Mouse (Mus musculus) heart, embryonic 13.5 days (tissue): Measurements from ENCODE around the gene Abhd8. TPM values are rescaled to one million over a fixed set of nuclear protein-coding genes. Genes with fewer than 3 reads are reported as not detected.

Experiments used
- ATAC-seq: fragments of 200-750 bp; cut with Nextera tagmentation; 2 replicates; pipeline ENCODE4 v1.8.0; 2017; ENCODE audit warnings: moderate TSS enrichment; ENCODE audit not compliant: insufficient number of reproducible peaks, low FRiP score, low TSS enrichment; ENCODE audit errors: extremely low read depth
- H3K27ac ChIP-seq: fragments of 300-500 bp; sonication (generic); replicated peaks from 2 replicates; pipeline ENCODE4 v1.5.1; 2015; ENCODE audit warnings: moderate library complexity, mild to moderate bottlenecking, inconsistent platforms
- H3K27me3 ChIP-seq: fragments of 300-500 bp; sonication (generic); replicated peaks from 2 replicates; pipeline ENCODE4 v1.6.1; 2015; ENCODE audit warnings: mild to moderate bottlenecking, inconsistent platforms
- H3K36me3 ChIP-seq: fragments of 300-500 bp; sonication (generic); 2 replicates; pipeline ENCODE4 v1.6.1; 2015; ENCODE audit warnings: mild to moderate bottlenecking, inconsistent platforms
- H3K4me1 ChIP-seq: fragments of 300-500 bp; sonication (generic); 2 replicates; pipeline ENCODE4 v1.6.1; 2015; ENCODE audit warnings: inconsistent platforms
- H3K4me2 ChIP-seq: fragments of 300-500 bp; sonication (generic); 2 replicates; pipeline ENCODE4 v1.6.1; 2015; ENCODE audit warnings: inconsistent platforms, mild to moderate bottlenecking, moderate library complexity
- H3K4me3 ChIP-seq: fragments of 300-500 bp; sonication (generic); 2 replicates; pipeline ENCODE4 v1.5.1; 2015; ENCODE audit warnings: moderate library complexity, mild to moderate bottlenecking, inconsistent platforms
- H3K9ac ChIP-seq: fragments of 300-500 bp; sonication (generic); 2 replicates; pipeline ENCODE4 v1.6.1; 2015; ENCODE audit warnings: inconsistent platforms, mild to moderate bottlenecking, moderate library complexity
- H3K9me3 ChIP-seq: fragments of 300-500 bp; sonication (generic); 2 replicates; pipeline ENCODE4 v1.6.1; 2016; ENCODE audit warnings: inconsistent platforms
- WGBS: fragments of 180-500 bp; shearing (Covaris S2); methylation state at CpG from one replicate; pipeline ENCODE4 v1.1.7; 2015; ENCODE audit warnings: mixed read lengths; 5-methylcytosine and 5-hydroxymethylcytosine counted together
- polyA plus RNA-seq: library from polyadenylated mRNA; unstranded; fragments of >200 nt; fragmentation: Nextera tagmentation; extraction: Ambion mirVana; gene quantifications from 2 replicates; pipeline ENCODE4 v1.2.1, GENCODE M21; 2015

Abhd8 gene
- polyA plus RNA-seq, 1 experiment from 2014 or later = 33.0 TPM

DNA sequence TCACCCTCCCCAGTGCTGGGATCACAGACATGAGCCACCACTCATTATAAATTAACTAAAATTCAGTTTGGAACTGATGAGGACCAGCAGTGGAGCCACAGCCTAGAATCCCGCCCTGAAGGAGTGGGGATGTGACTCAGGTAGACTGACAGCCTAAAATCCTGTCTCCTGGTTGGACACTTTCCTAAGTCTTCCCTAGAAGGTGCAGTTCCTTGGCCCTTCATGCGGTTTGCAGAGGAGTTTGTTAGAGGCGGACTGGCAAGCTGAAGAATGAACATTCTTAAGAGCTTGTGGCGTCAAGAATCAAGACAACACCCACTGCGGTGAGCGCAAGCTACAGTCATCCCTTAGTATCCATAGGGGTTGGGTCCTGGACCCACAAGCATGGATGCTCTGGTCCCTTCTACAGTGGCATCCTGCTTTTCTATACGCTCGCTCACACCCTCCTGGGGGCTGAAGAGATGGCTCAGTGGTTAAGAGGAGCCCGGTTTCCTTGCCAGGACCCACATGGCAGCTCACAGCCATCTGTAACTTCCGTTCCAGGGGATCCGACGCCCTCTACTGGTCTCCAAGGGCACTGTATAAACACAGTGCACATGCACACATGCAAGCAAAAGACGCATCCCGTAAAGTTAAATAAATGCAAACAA, 13.9 kb upstream of the Abhd8 start:
- Histone ChIP-seq H3K36me3 (peaks cover 38% of the 10 kb centered on the region), H3K27me3 (peaks cover 44% of the 10 kb centered on the region), H3K4me1 (peaks cover 17% of the 10 kb centered on the region), H3K4me2 (peak overlapping the region; percentile 84), H3K4me3 (peak overlapping the region; percentile 69), H3K27ac (peak overlapping the region; percentile 79; the same call in 1 of the 2 replicates), H3K9me3 (no peaks in the 10 kb centered on the region), H3K9ac (peak overlapping the region; percentile 89)
- no peak for ATAC-seq
- 40% methylated on average over 14 of the region's 14 CpGs for WGBS

DNA sequence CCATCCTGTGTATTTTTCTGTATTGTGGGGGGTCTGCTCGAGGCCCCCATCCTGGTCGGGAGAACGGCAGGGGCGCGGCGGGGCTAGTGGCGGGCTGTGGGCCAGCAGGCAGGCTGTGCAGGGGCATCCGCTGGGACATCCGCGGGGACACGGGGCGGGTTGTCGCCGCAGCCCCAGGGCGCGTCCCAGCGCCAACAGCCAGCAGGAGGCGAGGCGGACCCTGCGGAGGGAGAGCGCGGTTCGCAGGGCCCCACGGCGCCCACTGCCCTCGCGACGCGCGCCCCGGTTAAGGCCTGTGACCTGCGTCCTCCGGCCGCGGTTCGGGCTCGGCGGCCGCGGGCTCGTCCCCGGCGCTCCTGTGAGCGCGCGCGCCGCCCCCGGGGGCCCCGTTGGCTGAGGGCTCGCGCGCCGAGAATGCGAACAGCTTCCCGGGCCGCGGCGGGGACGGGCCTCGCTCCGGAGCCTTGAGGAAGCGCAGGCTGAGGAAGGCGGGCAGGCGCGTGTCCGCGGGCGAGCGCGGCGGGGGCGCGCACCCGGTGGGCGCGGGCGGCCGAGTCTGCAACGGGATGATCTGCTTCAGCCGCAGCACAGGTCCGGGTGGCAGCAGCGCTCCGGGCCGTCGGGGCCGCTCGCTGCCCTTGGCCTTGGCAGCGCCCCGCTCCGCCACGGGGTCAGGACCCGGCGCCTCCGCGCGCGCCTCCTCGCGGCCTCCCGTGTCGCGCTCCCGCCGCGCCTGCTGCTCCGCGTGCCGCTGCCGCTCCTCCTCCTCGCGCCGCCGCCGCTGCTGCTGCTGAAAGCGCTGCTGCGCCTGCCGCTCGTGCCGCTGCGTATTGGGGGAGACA, 12.9 kb upstream of the Abhd8 start:
- Histone ChIP-seq H3K9ac (peak overlapping the region; percentile 89), H3K9me3 (no peaks in the 10 kb centered on the region), H3K4me1 (peaks cover 17% of the 10 kb centered on the region), H3K27me3 (peaks cover 34% of the 10 kb centered on the region), H3K36me3 (peaks cover 40% of the 10 kb centered on the region), H3K4me2 (peak overlapping the region; percentile 84), H3K27ac (peak overlapping the region; percentile 79), H3K4me3 (peak overlapping the region; percentile 69)
- peak; percentile 32; the same call in 1 of the 2 replicates for ATAC-seq
- under 1% methylated on average over 111 of the region's 121 CpGs for WGBS

DNA sequence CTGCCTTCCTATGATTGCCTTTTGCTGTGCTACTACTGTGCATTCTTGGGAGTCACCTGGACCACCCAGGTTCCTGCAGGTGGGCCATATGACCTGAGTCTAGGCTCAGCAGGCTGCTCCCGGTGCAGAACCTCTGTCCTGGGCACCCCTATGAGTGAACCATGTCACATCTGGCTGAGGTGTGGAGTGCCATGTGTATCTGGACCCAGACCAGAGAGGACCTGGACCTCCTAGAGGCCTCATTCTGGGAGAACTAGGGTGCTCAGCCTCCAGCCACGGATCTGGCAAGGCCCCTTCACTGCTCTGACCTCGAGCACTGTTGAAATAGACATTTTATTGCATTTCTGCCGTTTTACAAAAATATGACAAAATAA, 12.2 kb upstream of the Abhd8 start:
- peaks cover 46% of the 10 kb centered on the region for H3K36me3 ChIP-seq
- ATAC-seq = no peak
- WGBS = 22% methylated on average over 4 of the region's 4 CpGs
- H3K4me3 ChIP-seq = peak overlapping the region; percentile 69
- peak overlapping the region; percentile 84 for H3K4me2 ChIP-seq
- peaks cover 18% of the 10 kb centered on the region for H3K4me1 ChIP-seq
- H3K9ac ChIP-seq = peak overlapping the region; percentile 89
- H3K9me3 ChIP-seq = no peaks in the 10 kb centered on the region
- H3K27me3 ChIP-seq = peaks cover 28% of the 10 kb centered on the region
- peak overlapping the region; percentile 79 for H3K27ac ChIP-seq

DNA sequence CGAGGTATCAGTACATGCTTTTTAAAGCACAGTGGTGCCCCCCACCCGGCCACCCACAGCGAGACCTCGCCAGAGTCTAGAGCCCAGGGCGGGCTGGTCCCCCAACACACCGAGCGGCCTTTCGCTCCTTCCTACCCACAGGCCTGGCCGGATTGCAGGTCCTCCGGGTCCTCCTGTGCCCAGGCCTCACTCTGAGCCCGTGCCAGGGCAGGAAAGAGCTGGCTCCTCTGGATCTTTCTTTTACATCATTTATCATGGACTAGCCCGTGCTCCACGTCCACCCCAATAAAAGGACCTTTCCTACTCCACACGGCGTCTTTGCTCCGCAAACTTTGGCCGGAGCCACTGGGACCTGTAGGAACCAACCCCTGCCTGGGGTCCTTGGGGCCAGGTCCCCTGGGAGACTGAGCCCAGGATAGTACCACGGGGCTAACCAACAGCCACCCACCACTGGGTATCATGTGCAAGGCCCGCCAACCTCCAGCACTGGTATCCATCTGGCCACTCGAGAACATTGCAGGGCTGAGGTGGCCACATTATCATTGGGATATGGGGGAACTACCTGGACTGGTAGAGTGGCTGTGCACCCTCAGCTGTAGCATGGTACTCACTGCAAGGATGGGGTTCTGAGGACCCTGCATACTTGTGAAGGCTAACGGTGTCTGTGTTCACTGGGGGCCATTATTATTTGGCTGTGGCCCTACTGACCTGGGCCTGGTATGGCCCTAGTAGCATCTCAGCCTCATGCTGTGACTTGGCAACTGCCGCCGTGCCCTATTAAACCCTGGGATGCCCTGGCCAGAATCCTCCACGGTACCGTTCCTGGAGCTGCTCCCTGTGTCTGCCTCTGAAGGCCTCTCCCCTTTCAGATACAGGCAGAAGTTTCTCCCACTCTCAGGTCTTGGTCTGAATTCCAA, 11.6 kb upstream of the Abhd8 start:
- peak overlapping the region; percentile 89; the same call in 1 of the 2 replicates for H3K9ac ChIP-seq
- peaks cover 24% of the 10 kb centered on the region for H3K4me1 ChIP-seq
- 92% methylated on average over 25 of the region's 25 CpGs for WGBS

DNA sequence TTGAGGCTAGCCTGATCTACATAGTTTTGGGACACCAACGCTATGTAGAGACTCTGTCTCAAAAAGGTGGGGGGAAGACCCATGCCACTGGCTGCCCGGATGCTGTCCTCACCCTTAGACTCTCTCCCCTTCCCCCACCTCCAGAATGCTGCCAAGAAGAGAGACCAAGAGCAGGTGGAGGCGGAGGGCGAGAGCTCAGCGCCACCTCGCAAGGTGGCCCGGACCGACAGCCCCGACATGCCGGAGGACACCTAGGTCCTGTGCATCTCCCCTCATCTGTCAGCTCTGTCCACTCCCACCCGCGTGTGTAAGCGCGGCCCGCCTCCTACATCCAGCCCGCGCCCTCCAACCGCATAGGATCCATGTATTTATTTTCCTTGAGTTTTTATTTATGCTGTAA, 10.9 kb upstream of the Abhd8 start:
- Histone ChIP-seq H3K9ac (no peak overlapping the region), H3K9me3 (no peaks in the 10 kb centered on the region), H3K4me1 (peaks cover 29% of the 10 kb centered on the region), H3K4me3 (no peak overlapping the region), H3K36me3 (peaks cover 48% of the 10 kb centered on the region), H3K27ac (no peak overlapping the region), H3K27me3 (peaks cover 19% of the 10 kb centered on the region), H3K4me2 (no peak overlapping the region)
- ATAC-seq = no peak
- 90% methylated on average over 18 of the region's 18 CpGs for WGBS

More for the DNA sequence above, 11.6 kb upstream of the Abhd8 start:
- ATAC-seq = no peak
- 0 out of 2 replicates have a peak overlapping the region, but pooled peaks have one; percentile 84 for H3K4me2 ChIP-seq
- peaks cover 22% of the 10 kb centered on the region for H3K27me3 ChIP-seq
- no peaks in the 10 kb centered on the region for H3K9me3 ChIP-seq
- 0 out of 2 replicates have a peak overlapping the region, but pooled peaks have one; percentile 79 for H3K27ac ChIP-seq
- H3K36me3 ChIP-seq = peaks cover 48% of the 10 kb centered on the region
- 0 out of 2 replicates have a peak overlapping the region, but pooled peaks have one; percentile 69 for H3K4me3 ChIP-seq

DNA sequence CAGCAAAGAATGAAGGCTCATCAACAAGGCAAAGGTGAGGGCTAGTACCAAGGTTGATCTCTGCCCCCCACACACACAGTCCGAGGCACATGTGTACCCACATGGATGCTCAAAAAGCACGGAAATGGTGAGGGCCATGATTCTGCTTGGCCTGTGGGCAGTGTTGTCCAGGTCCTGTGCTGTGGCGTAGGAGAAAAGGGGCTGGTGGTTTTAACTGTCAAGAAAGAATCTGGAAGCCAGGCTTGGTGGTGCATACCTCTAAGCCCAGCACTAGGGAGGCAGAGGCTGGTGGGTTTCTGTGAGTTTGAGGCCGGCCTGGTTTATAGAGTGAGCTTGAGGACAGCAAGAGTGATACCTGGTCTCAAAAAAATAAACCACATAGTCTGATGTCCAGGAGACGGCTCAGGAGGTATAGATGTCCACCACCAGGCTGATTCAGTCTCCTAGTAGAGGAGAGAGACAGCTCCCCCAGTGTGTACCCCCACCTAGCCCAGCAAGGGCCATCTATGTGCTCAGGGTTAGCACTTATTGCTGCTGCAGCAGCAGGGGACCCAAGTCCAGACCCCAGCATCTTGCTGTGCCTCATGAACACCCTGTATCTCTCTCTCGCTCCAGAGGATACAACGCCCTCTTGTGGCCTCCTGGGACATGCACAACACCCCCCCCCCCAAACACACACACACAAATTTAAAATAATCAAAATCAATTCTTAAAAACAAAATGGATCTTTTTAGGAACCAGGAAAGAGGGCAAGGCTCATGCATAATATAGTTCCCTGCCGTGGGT, 9.3 kb upstream of the Abhd8 start:
- no peak overlapping the region for H3K27ac ChIP-seq
- no peaks in the 10 kb centered on the region for H3K9me3 ChIP-seq
- peaks cover 33% of the 10 kb centered on the region for H3K4me1 ChIP-seq
- H3K9ac ChIP-seq = no peak overlapping the region
- peaks cover 5% of the 10 kb centered on the region; the same call in 1 of the 2 replicates for H3K27me3 ChIP-seq
- H3K4me2 ChIP-seq = no peak overlapping the region
- H3K36me3 ChIP-seq = peaks cover 48% of the 10 kb centered on the region
- WGBS = 79% methylated on average over 8 of the region's 8 CpGs
- no peak overlapping the region for H3K4me3 ChIP-seq
- no peak for ATAC-seq

DNA sequence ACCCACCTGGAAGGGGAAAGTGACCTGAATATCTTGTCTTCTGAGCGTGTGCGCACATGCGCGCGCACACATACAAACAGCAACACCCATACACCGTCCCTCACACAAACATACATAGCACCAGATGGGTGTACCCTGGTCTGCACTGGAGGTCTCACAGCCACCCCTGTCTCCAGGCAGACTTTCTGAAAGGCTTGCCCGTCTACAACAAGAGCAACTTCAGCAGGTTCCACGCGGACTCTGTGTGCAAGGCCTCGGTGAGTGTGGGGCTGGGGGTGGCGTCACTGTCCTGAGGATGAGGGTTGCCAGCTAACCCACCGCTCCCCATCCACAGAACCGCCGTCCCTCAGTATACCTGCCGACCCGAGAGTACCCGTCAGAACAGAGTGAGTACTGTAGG, 8.4 kb upstream of the Abhd8 start:
- no peak overlapping the region for H3K9ac ChIP-seq
- H3K9me3 ChIP-seq = no peaks in the 10 kb centered on the region
- ATAC-seq = no peak
- WGBS = 93% methylated on average over 17 of the region's 17 CpGs
- H3K4me2 ChIP-seq = no peak overlapping the region
- peaks cover 49% of the 10 kb centered on the region for H3K36me3 ChIP-seq
- peaks cover 24% of the 10 kb centered on the region for H3K4me1 ChIP-seq
- no peak overlapping the region for H3K4me3 ChIP-seq
- no peak overlapping the region for H3K27ac ChIP-seq
- H3K27me3 ChIP-seq = no peaks in the 10 kb centered on the region

DNA sequence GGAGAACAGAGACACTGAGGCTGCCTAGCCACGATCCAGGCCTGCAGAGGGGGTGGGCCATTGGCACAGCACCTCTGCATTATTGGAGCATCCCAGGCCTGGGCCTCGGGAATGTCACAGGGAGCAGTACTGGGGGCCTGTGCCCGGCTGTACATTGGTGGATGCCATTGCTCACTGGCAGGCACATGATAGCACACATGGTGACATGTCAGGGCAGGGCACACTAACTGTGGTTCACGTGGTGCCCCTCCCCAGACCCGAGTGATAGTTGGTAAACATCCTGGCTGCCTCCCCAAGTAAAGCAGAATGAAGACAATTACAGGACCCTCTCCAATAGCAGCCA, 7.4 kb upstream of the Abhd8 start:
- H3K9me3 ChIP-seq = no peaks in the 10 kb centered on the region
- no peak for ATAC-seq
- H3K27me3 ChIP-seq = no peaks in the 10 kb centered on the region
- peaks cover 24% of the 10 kb centered on the region for H3K4me1 ChIP-seq
- no peak overlapping the region for H3K27ac ChIP-seq
- peak overlapping the region; percentile 37; the same call in 1 of the 2 replicates for H3K9ac ChIP-seq
- no peak overlapping the region for H3K4me3 ChIP-seq
- H3K4me2 ChIP-seq = 0 out of 2 replicates have a peak overlapping the region, but pooled peaks have one; percentile 93
- WGBS = 86% methylated on average over 5 of the region's 5 CpGs
- H3K36me3 ChIP-seq = peaks cover 58% of the 10 kb centered on the region

DNA sequence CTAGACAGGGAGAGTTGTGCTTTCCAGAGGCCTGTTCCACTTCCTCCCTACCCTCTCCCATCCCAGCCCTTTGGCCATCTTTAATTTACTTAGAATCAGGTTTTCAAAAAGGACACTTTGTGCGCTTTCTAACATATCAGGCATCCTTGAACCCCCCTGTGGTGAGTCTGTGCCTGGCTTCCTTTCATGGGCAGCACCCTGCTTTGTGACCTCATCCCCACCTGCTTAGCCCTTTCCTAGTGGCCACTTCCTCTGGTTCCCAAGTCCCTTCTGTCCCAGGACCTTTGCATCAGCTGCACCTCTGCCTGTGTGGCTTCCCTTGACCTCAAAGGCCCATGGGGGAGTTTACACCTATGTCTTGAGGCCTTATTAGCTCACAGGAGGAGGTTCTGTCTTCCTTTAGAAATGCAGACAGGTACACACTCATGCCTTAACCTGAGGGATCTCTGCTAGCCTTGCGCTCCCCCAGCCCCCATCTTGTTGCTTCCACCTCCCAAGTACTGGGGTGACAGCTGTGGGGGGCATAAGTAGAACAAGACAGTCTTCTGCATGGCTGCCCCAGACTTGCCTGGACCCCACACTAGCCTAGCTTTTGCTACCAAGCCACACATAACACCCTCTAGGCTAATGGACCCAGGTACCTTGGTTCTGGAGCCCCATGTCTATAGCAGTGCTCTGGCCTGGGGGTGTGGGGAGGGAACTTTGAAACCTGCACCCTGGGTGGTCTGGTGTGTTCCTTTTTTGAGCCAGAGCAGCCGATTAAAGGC, 6.9 kb upstream of the Abhd8 start:
- H3K36me3 ChIP-seq = peaks cover 61% of the 10 kb centered on the region

DNA sequence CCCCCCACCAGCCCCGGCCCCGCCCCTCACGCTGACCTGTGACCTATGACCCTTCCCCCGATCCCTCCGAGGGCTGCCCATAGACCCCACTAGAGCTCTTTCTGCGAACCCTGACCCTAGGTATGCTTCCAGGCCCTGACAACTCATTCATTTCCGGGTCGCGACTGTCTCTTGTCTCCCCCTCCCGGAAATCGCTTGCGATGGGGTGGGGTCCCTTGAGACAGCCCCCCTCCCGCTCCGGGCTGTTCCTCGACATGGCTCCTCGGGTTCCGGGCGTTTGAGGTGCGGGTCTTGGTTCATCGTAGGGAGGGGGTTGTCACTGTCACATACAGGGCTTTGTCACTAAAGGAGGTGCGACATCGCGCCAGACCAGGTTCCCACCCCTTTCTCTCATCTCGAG, 6.0 kb upstream of the Abhd8 start:
- Histone ChIP-seq H3K9me3 (no peaks in the 10 kb centered on the region), H3K36me3 (peaks cover 52% of the 10 kb centered on the region), H3K4me1 (peaks cover 28% of the 10 kb centered on the region), H3K27ac (peak overlapping the region; percentile 53), H3K9ac (peak overlapping the region; percentile 86), H3K4me3 (peak overlapping the region; percentile 69), H3K4me2 (peak overlapping the region; percentile 93), H3K27me3 (no peaks in the 10 kb centered on the region)
- ATAC-seq = peak; percentile 12; the same call in 1 of the 2 replicates
- WGBS = under 1% methylated on average over 23 of the region's 24 CpGs

More for the DNA sequence above, 6.9 kb upstream of the Abhd8 start:
- Histone ChIP-seq H3K4me3 (peak overlapping the region; percentile 69), H3K9me3 (no peaks in the 10 kb centered on the region), H3K27me3 (no peaks in the 10 kb centered on the region), H3K4me1 (peaks cover 26% of the 10 kb centered on the region), H3K4me2 (peak overlapping the region; percentile 93), H3K27ac (no peak overlapping the region), H3K9ac (peak overlapping the region; percentile 86)
- no peak for ATAC-seq
- 81% methylated on average over 3 of the region's 3 CpGs for whole genome bisulfite sequencing
